Mouse (Mus musculus): Measurements from ENCODE around the gene Zswim2.
"Not testable (repeated sequence)": the region's sequence is repeated elsewhere in the genome, so short reads cannot be mapped to it uniquely, and the experiment has no call there.

DNA sequence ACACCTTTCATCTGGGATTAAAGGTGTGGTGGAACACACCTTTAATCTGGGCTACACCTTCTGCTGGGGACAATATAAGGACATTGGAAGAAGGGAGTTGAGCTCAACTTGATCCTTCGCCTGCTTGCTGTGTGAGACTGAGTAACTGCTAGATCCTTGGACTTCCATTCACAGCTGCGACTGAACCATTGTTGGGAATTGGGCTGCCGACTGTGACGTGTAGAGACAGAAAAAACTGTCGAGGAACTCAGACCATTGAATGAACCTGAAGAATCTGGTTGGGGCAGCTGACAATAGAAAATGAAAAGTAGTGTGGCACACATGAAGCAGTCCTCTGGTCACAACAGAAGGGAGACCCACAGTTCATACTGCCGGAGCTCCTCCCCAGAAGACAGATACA lies 37.6 kb upstream of the Zswim2 start, which contains the start of gene Gm13694:
- not testable (repeated sequence) for TF ChIP-seq EP300, CTCF (IDR thresholded peaks at IDR 0.05)
